Mouse (Mus musculus) kidney, postnatal 14 days (tissue): ENCODE results near the gene Lexm.

Experiments used
- DNase-seq: peaks from one replicate; pipeline ENCODE4 v3.0.0; 2022; ENCODE audit warnings: mixed read lengths

The Lexm gene

GRCm38 (mm10) chr4:106581176-106581864 is 35.7 kb downstream of the Lexm start:
- no peak for DNase-seq

DNA sequence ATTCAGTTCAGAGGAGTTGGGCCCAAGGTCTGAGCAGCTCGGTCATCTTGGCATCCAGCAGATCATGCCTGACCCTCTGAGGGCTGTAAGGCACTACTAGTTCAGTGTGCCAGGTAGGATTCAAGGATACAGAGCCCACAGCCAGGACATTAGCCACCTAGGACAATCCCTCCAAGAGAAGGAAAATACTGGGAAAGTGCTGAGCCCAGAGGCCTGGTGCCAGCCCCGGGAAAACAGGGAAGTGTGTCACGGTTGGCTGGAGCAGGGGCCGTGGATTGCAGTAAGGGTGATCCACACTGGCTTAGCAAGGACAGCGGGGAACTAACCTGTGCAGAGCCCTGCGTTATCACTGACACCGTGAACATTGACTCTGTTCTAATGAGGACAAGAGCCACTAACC is 39.5 kb downstream of the Lexm start:
- DNase-seq = peak; percentile 67

GRCm38 (mm10) chr4:106575022-106575421 is 42.0 kb downstream of the Lexm start:
- DNase-seq = no peak

DNA sequence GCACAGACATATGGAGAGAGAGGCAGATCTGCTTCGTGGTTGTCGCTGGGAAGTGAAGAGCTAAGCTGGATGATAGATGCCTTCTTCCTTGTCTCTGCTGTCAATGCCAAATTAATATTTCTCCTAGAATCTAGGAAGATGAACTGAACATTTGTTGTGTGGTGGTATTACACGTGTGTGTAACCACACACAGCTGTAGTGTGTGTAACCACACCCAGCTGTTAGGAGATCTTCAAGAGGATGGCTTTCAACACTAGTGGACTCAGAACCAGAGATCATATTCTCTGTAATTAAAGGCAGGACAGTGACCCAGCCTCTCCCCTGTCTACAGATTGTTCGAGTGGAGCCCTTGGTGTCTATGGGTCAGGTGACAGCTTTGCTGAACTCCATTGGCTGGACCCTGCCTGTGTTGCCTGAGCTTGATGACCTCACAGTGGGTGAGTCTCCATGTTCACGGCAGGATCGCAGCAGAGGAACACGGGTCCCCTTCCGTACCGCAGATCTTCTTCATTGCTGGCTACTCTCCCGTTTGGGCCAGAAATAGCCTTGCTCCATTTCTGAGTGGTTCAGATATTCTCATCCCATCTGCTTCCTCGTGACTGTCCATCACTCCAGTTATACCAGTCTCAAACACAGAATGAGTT is 45.8 kb downstream of the Lexm start:
- DNase-seq = no peak

GRCm38 (mm10) chr4:106569680-106570079 is 47.4 kb downstream of the Lexm start:
- no peak for DNase-seq

- DNase-seq = no peak
Observed at GRCm38 (mm10) chr4:106564161-106564560, 52.9 kb downstream of the Lexm start.

- DNase-seq = peak; percentile 68
Observed at GRCm38 (mm10) chr4:106562837-106563790, 53.9 kb downstream of the Lexm start.

- DNase-seq = no peak
Observed at GRCm38 (mm10) chr4:106562006-106562405, 55.0 kb downstream of the Lexm start.

DNA sequence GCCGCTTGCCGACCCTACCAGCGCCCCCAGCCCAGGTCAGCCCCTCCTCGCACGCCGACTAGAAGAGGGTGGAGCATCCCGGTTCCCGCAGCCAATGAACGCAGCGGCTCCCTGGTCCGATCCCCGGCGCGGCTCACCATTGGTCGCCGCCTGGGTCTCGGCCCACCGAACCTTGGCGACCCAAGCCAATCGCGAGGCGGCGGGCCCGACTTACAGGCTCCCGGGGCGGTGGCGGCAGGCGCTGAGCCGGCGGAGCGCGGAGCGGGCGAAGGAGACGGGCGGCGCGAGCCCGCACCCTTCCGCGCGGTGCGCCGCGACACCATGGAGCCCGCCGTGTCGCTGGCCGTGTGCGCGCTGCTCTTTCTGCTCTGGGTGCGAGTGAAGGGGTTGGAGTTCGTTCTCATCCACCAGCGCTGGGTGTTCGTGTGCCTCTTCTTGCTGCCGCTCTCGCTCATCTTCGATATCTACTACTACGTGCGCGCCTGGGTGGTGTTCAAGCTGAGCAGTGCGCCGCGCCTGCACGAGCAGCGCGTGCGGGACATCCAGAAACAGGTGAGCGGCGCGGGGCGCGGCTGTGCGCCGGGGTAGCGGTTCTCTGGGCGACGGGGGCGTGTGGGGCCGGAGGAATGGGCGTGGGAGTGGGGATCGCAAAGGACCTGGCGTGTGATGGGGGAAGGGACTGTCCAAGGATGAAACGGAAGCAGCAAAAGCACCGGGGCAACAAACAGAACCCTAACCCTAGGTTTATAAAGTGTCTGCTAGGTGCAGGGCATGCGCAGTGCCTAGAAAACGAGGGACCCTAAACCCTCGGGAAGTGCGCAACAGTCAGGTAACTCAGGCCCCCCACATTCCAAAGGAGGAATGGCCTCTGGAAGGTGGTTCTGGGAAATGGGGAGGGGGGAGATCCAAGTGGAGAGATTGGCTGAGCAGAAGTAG is 55.9 kb downstream of the Lexm start, which contains the start of gene Dhcr24:
Gene Dhcr24 (plus strand): TSS at position 193 of the 936 bp plus-strand sequence.
- peak; percentile 95 for DNase-seq

GRCm38 (mm10) chr4:106560213-106560845 is 56.7 kb downstream of the Lexm start:
- peak; percentile 52 for DNase-seq

- no peak for DNase-seq
Observed at GRCm38 (mm10) chr4:106559343-106560212, 57.5 kb downstream of the Lexm start.

DNA sequence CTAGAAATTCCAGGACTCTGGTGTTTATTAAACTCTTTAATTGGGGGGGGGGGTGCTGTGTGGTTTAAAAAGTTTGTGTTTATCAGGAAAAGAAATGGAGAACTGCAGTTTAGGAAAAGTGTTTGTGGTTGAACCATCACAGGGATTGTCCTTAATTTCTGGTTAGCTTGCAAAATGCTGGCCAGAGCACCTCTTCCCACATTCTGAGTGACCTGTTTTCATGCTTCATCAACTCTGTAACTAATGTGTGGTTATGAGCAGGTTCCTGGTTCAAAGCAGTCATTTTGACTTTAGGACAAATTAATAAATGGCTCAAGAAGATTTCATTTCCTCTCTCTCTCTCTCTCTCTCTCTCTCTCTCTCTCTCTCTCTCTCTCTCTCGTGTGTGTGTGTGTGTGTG is 59.1 kb downstream of the Lexm start:
- DNase-seq = no peak

DNA sequence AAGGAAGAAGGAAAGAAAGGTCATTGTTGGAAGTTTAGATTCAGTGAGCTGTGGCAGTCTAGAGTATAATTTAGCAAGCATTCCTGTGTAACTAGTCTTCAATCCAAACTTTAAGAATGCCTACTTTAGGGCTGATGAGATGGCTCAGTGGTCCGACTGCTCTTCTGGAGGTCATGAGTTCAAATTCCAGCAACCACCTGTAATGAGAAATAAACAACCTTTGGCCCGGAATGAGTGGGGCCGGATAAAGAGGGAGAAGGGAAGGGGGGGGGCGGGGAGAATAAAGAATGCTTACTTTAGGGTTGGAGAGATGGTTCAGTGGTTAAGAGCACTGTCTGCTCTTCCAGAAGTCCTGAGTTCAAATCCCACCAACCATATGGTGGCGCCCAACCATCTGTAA is 59.8 kb downstream of the Lexm start:
- DNase-seq = no peak

- DNase-seq = no peak
Observed at GRCm38 (mm10) chr4:106550516-106551166, 66.4 kb downstream of the Lexm start.

DNA sequence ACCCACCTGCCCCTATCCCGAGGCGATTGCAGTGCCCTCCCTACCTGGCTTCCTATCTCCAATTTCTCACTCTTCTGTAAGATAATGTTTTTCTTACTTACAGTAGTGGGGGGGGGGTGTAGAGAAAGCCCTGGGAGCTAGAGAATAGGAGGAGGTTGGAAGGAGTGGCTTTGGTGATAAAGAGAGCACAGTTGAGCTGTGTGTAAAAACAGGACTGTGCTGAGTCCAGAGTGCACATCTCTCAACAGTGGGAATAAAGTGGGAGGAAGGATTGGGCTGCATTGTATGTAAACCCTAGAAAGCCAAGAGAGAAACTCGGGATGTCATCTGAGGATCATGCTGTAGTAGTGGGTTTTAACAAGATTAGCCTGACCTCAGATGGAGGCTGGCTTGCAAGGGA is 68.9 kb downstream of the Lexm start:
- no peak for DNase-seq

DNA sequence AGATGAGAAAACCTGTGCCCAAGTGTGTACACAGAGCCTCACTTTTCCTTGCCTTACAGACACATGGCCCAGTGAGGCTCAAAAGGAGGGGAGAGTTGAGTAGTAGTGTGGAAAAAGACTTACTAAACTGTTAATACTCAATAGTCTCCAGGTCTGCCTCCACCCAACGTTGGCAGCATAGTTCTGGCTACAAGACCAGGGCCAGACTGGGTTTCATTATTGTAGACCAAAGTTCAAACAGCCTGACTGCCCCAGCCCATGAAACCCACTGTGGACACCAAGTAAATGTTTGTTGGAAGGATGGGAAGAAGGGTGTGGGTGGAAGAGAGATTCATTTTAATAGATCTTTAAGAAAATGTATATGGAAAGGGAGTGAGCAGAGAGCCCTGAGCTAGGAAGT is 70.1 kb downstream of the Lexm start:
- DNase-seq = no peak

GRCm38 (mm10) chr4:106545817-106546373 is 71.1 kb downstream of the Lexm start:
- DNase-seq = no peak

- DNase-seq = peak; percentile 48
Observed at GRCm38 (mm10) chr4:106542211-106542610, 74.8 kb downstream of the Lexm start.

DNA sequence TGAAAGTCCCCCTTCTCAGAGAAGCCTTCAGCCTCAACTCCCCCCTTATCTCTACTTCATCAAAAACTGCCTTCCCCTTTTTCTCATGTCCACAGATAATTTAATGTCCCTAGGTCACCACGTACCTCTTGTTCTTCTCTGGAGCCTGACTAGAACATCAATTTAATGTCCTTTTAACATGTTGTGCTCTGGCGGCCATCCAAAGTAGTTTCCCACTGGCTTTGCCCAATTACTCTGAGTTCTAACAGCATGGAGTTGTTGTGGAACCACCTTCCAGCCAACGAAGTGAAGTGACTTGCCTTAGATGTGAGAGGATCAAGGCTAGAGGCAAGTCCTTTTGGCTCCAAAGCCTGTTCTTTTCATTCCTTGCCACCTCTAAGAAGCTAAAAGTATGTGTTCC is 75.5 kb downstream of the Lexm start:
- DNase-seq = no peak
